Mouse (Mus musculus) ES-E14 (cell line): ENCODE results near the gene Otulin. TPM values are rescaled to one million over a fixed set of nuclear protein-coding genes. Genes with fewer than 3 reads are reported as not detected.

Experiments
- DNase-seq: peaks from one replicate; pipeline ENCODE4 v3.0.0-alpha.2; 2013; ENCODE audit warnings: low read depth, low spot score
- H3K27ac ChIP-seq: 2 replicates; pipeline ENCODE4 v1.5.1; 2012; ENCODE audit warnings: low read depth, mild to moderate bottlenecking, low read length, moderate library complexity, mixed read lengths; ENCODE audit not compliant: poor library complexity, insufficient read depth, severe bottlenecking
- H3K36me3 ChIP-seq: 2 replicates; pipeline ENCODE4 v1.6.1; 2012; ENCODE audit warnings: mild to moderate bottlenecking, low read length, moderate library complexity, mixed read lengths; ENCODE audit not compliant: control insufficient read depth, poor library complexity, insufficient read depth, severe bottlenecking
- H3K4me1 ChIP-seq, 2 experiments: fragments of 150-350 bp in 1 of 2; sonication (generic) in 1 of 2; 2 replicates each; pipeline ENCODE4 v1.6.1; 2012; ENCODE audit warnings: low read length in 2 of 2, mild to moderate bottlenecking in 1 of 2, mixed read lengths in 1 of 2; ENCODE audit not compliant: control insufficient read depth in 2 of 2, insufficient read depth in 2 of 2, poor library complexity in 1 of 2
- H3K4me3 ChIP-seq, 2 experiments: fragments of 150-350 bp in 1 of 2; sonication (generic) in 1 of 2; 2 replicates each; pipeline ENCODE4 v1.5.1; 2012; ENCODE audit warnings: low read length in 2 of 2, low read depth in 1 of 2, mild to moderate bottlenecking in 1 of 2, mixed read lengths in 1 of 2; ENCODE audit not compliant: insufficient read depth in 1 of 2, poor library complexity in 1 of 2, severe bottlenecking in 1 of 2
- H3K9ac ChIP-seq: 2 replicates; pipeline ENCODE4 v1.6.1; 2012; ENCODE audit warnings: low read depth, mild to moderate bottlenecking, low read length, mixed read lengths; ENCODE audit not compliant: poor library complexity, insufficient read depth, severe bottlenecking
- H3K9me3 ChIP-seq: fragments of 150-350 bp; sonication (generic); 2 replicates; pipeline ENCODE4 v1.6.1; 2012; ENCODE audit warnings: low read depth, mild to moderate bottlenecking, low read length; ENCODE audit not compliant: control insufficient read depth, insufficient read depth
- CHD2 ChIP-seq: IDR thresholded peaks from 2 replicates; pipeline ENCODE4 v1.6.1; 2014; ENCODE audit warnings: mild to moderate bottlenecking, low read depth, low read length, inconsistent platforms
- HCFC1 ChIP-seq: IDR thresholded peaks from 2 replicates; pipeline ENCODE4 v1.6.1; 2012; ENCODE audit warnings: low read length, inconsistent platforms, borderline replicate concordance; ENCODE audit not compliant: insufficient read depth
- MAFK ChIP-seq: IDR thresholded peaks from 2 replicates; pipeline ENCODE4 v1.6.1; 2014; ENCODE audit warnings: mild to moderate bottlenecking, low read depth, low read length, inconsistent platforms; ENCODE audit not compliant: insufficient read depth
- ZC3H11A ChIP-seq: IDR thresholded peaks from 2 replicates; pipeline ENCODE4 v1.6.1; 2012; ENCODE audit warnings: low read depth, mild to moderate bottlenecking, inconsistent platforms, low read length, borderline replicate concordance
- ZNF384 ChIP-seq: IDR thresholded peaks from 2 replicates; pipeline ENCODE4 v1.6.1; 2012; ENCODE audit warnings: low read depth, low read length, inconsistent platforms
- in situ Hi-C, 2 experiments: fragments of 600-800 bp; cut with MboI; formaldehyde crosslinking; loops; one replicate each; pipeline ENCODE4 v1.15.1; 2025; ENCODE audit warnings: low sequenced_read_pairs in 2 of 2, inconsistent platforms in 1 of 2; ENCODE audit not compliant: unreplicated experiment in 2 of 2
- total RNA-seq: library from RNA; depleted of rRNA; stranded (reverse); fragments of 300-350 nt; gene quantifications from 2 replicates; pipeline ENCODE4 v1.2.3, GENCODE M21; 2012

Otulin gene
- total RNA-seq, 1 experiment: 28.0 TPM

- TF ChIP-seq HCFC1: no peak
- TF ChIP-seq MAFK: no peak
- no peak for TF ChIP-seq ZC3H11A
- TF ChIP-seq ZNF384: no peak
- no peak for TF ChIP-seq CHD2
- Histone ChIP-seq H3K4me1 (no peaks in the 10 kb centered on the region), H3K27ac (no peak overlapping the region), H3K36me3 (no peaks in the 10 kb centered on the region), H3K9ac (no peak overlapping the region), H3K4me3 (no peak overlapping the region), H3K9me3 (no peaks in the 10 kb centered on the region)
- in situ Hi-C loops: no loop called here
- no peak for DNase-seq
Measured at GRCm38 (mm10) chr15:27528896-27529295, 101.6 kb downstream of the Otulin start.

- TF ChIP-seq ZNF384 (no peak), CHD2 (no peak), HCFC1 (no peak), ZC3H11A (no peak), MAFK (no peak)
- in situ Hi-C loops: no loop called here
- DNase-seq: no peak
- H3K36me3 ChIP-seq: no peaks in the 10 kb centered on the region
- H3K9ac ChIP-seq: no peak overlapping the region
- H3K4me1 ChIP-seq: peaks cover 0 to 3% of the 10 kb centered on the region in 2 experiments; a peak in 1 of 4 replicates
- no peak overlapping the region for H3K27ac ChIP-seq
- H3K4me3 ChIP-seq: no peak overlapping the region
- no peaks in the 10 kb centered on the region for H3K9me3 ChIP-seq
Measured at GRCm38 (mm10) chr15:27525233-27526005, 105.1 kb downstream of the Otulin start.

- Histone ChIP-seq H3K4me3 (no peak overlapping the region), H3K9ac (no peak overlapping the region), H3K9me3 (no peaks in the 10 kb centered on the region), H3K27ac (no peak overlapping the region), H3K36me3 (no peaks in the 10 kb centered on the region), H3K4me1 (peaks cover 0 to 3% of the 10 kb centered on the region in 2 experiments; a peak in 1 of 4 replicates)
- no peak for DNase-seq
- TF ChIP-seq HCFC1: no peak
- TF ChIP-seq ZC3H11A: no peak
- TF ChIP-seq ZNF384: no peak
- no peak for TF ChIP-seq CHD2
- TF ChIP-seq MAFK: no peak
- in situ Hi-C loops: no loop called here
Measured at GRCm38 (mm10) chr15:27519857-27520256, 110.6 kb downstream of the Otulin start.

GRCm38 (mm10) chr15:27518026-27518425, 112.5 kb downstream of the Otulin start:
- DNase-seq: no peak
- TF ChIP-seq ZC3H11A: no peak
- no peak for TF ChIP-seq ZNF384
- no peak for TF ChIP-seq CHD2
- no peak for TF ChIP-seq HCFC1
- no peak for TF ChIP-seq MAFK
- no peak overlapping the region for H3K4me3 ChIP-seq
- peaks cover 0 to 3% of the 10 kb centered on the region in 2 experiments; a peak in 1 of 4 replicates for H3K4me1 ChIP-seq
- in situ Hi-C loops: no loop called here
- no peak overlapping the region for H3K9ac ChIP-seq
- no peak overlapping the region for H3K27ac ChIP-seq
- no peaks in the 10 kb centered on the region for H3K36me3 ChIP-seq
- H3K9me3 ChIP-seq: no peaks in the 10 kb centered on the region

GRCm38 (mm10) chr15:27516927-27517326, 113.6 kb downstream of the Otulin start:
- Histone ChIP-seq H3K27ac (no peak overlapping the region), H3K4me3 (no peak overlapping the region), H3K9me3 (no peaks in the 10 kb centered on the region), H3K36me3 (no peaks in the 10 kb centered on the region), H3K9ac (no peak overlapping the region), H3K4me1 (peaks cover 0 to 3% of the 10 kb centered on the region in 2 experiments; a peak in 1 of 4 replicates)
- DNase-seq: no peak
- in situ Hi-C loops: no loop called here
- TF ChIP-seq ZNF384 (no peak), MAFK (no peak), HCFC1 (no peak), CHD2 (no peak), ZC3H11A (no peak)
